Mouse (Mus musculus): ENCODE measurements around the gene Psme1. TPM values are rescaled to one million over a fixed set of nuclear protein-coding genes. Genes with fewer than 3 reads are reported as not detected.

Psme1 gene
- polyA plus RNA-seq, 1 experiment = 188 TPM

DNA sequence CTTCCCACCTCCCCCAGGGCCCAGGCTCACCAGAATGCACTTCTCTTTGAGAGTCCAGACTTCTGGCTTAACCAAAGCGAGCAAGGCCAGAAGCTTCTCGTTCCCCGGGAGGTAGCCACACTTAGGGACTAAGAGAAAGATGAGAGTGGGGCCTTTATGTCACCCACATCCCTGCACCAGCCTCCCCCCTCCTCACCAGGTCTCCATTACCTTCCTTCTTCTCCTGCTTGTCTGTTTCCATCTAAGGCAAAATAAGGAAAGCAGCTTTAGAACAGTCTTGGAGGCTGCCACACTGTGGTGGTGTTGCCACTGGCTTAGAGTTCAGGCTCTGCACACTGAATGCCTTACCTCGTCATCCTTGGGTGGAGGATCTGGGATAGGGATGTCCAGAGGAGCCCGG, 11.3 kb downstream of the Psme1 start:
- Histone ChIP-seq H3K36me3 (ENCODE audit: control insufficient read depth, insufficient read depth, low read length, poor library complexity, severe bottlenecking) (no peaks in the 10 kb centered on the region; the same call in 1 of the 2 replicates), H3K4me3 (ENCODE audit: low read depth, low read length) (no peak overlapping the region), H3K27me3 (ENCODE audit: control insufficient read depth, insufficient read depth, low read length, poor library complexity, severe bottlenecking) (no peaks in the 10 kb centered on the region), H3K9me3 (replicated peaks; ENCODE audit: control insufficient read depth, insufficient read depth, low read length, poor library complexity, severe bottlenecking) (no peaks in the 10 kb centered on the region), H3K4me1 (ENCODE audit: control insufficient read depth, insufficient read depth, low read length) (no peaks in the 10 kb centered on the region), H3K9ac (ENCODE audit: low read depth, poor library complexity, severe bottlenecking) (no peak overlapping the region), H3K27ac (ENCODE audit: insufficient read depth, low read length) (no peak overlapping the region)
- TF ChIP-seq POLR2A (IDR thresholded peaks at IDR 0.05; ENCODE audit: insufficient read depth, low read length) = no peak
- no peak for TF ChIP-seq CTCF (IDR thresholded peaks at IDR 0.05; ENCODE audit: low read depth, low read length)
- no peak for TF ChIP-seq EP300 (IDR thresholded peaks at IDR 0.05; ENCODE audit: insufficient read depth, low read depth, low read length)

DNA sequence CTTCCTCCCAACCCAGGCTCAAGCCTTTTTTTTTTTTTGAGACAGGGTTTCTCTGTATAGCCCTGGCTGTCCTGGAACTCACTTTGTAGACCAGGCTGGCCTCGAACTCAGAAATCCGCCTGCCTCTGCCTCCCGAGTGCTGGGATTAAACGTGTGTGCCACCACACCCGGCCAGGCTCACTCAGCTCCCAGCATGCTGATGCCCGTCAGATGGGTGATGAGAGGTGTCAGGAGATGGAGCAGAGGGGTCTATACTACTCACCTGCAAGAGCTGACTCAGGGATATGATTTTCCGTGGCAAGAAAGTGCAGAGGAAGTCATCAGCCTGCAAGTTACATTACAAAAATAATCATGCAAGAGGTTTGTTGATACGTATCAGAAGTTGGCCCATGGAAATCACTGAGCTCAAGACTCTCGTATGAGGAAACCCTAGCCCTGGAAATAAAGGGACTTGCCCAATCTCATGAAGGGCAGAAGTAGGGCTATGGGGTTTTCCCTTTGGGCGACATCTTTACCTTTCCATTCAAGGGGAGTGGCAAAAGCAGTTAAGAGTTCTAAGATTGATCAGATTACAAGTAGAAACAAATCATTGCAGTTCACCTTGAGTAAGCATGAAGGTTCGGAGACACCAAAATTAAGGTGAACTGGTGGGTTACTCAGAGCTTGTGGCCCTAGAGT, 12.0 kb downstream of the Psme1 start:
- Histone ChIP-seq H3K27me3 (ENCODE audit: control insufficient read depth, insufficient read depth, low read length, poor library complexity, severe bottlenecking) (no peaks in the 10 kb centered on the region), H3K4me3 (ENCODE audit: low read depth, low read length) (no peak overlapping the region), H3K27ac (ENCODE audit: insufficient read depth, low read length) (0 out of 2 replicates have a peak overlapping the region, but pooled peaks have one; percentile 9), H3K9ac (ENCODE audit: low read depth, poor library complexity, severe bottlenecking) (peak overlapping the region; percentile 89), H3K36me3 (ENCODE audit: control insufficient read depth, insufficient read depth, low read length, poor library complexity, severe bottlenecking) (peaks cover 5% of the 10 kb centered on the region), H3K4me1 (ENCODE audit: control insufficient read depth, insufficient read depth, low read length) (no peaks in the 10 kb centered on the region), H3K9me3 (replicated peaks; ENCODE audit: control insufficient read depth, insufficient read depth, low read length, poor library complexity, severe bottlenecking) (no peaks in the 10 kb centered on the region)
- TF ChIP-seq CTCF (IDR thresholded peaks at IDR 0.05; ENCODE audit: low read depth, low read length) = no peak
- no peak for TF ChIP-seq EP300 (IDR thresholded peaks at IDR 0.05; ENCODE audit: insufficient read depth, low read depth, low read length)
- TF ChIP-seq POLR2A (IDR thresholded peaks at IDR 0.05; ENCODE audit: insufficient read depth, low read length) = no peak

DNA sequence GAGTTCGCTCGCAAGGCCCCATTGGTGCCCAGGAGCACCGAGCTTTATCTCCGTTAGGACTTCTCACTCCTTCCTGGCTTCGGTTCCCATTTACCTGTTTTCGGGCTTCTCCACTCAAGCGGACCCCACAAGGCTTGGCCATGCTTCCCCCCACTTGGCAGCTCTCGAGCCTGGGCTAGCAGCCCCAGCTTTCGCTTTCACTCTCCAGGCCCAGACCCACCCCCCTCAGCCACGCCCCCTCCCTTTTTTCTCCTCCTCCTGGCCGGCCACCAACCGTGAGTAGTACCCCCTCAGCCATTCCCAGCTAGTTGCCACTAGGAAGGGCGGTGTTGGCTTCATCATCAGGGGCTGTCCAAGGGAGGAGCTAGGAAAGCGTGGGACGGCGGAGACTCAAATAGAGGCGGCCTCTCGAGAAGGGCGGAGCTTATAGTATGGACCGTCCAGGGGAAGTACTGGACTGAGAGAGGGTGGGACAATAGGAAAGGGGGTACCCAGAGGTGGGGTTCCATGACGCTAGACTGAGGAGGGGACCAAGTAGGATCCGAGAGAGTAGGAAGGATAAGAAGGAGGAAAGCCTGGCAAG, 12.9 kb downstream of the Psme1 start, which contains the start of gene Psme2:
Gene Psme2 (minus strand): TSS at position 366 of the 583 bp plus-strand sequence.
- H3K9ac ChIP-seq (ENCODE audit: low read depth, poor library complexity, severe bottlenecking) = peak within 1 kb of the TSS; percentile 89

DNA sequence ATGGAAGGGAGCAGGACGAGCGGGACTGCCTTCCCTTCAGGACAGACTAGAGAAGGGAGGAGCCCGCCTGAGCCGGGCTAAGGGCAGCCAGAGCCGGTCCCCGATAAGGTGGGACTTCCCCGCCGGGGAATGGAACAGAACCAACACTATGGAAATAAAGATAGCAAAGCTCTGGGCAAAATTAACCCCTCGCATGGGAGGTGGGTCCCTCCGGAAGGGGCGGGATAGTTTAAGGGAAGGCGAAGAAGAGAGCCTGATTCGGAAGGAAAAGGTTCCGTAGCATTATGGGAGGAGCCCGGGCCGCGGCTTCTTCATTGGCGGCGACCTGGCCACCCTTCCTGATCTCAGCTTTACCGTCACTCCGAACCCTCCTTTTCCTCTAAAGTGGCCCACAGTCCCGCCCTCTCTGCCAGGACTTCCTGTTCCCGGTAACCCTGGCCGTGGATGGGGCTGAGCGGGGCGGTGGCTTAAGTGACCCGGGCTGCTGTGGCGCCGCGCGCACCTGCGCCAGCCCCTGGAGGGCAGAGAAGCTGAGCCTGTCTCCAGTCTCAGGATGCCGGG, 13.5 kb downstream of the Psme1 start, which contains the start of gene Rnf31:
Gene Rnf31 (plus strand): TSS at position 378 of the 561 bp plus-strand sequence.
- peak within 1 kb of the TSS; percentile 87 for H3K4me3 ChIP-seq (ENCODE audit: low read depth, low read length)
- no peaks in the 10 kb centered on the region for H3K4me1 ChIP-seq (ENCODE audit: control insufficient read depth, insufficient read depth, low read length)
- peak within 1 kb of the TSS; percentile 66 for H3K27ac ChIP-seq (ENCODE audit: insufficient read depth, low read length)
- H3K36me3 ChIP-seq (ENCODE audit: control insufficient read depth, insufficient read depth, low read length, poor library complexity, severe bottlenecking) = peaks cover 18% of the 10 kb centered on the region
- H3K9me3 ChIP-seq (replicated peaks; ENCODE audit: control insufficient read depth, insufficient read depth, low read length, poor library complexity, severe bottlenecking) = no peaks in the 10 kb centered on the region
- no peaks in the 10 kb centered on the region for H3K27me3 ChIP-seq (ENCODE audit: control insufficient read depth, insufficient read depth, low read length, poor library complexity, severe bottlenecking)
- no peak for TF ChIP-seq POLR2A (IDR thresholded peaks at IDR 0.05; ENCODE audit: insufficient read depth, low read length)
- TF ChIP-seq EP300 (IDR thresholded peaks at IDR 0.05; ENCODE audit: insufficient read depth, low read depth, low read length) = no peak
- no peak for TF ChIP-seq CTCF (IDR thresholded peaks at IDR 0.05; ENCODE audit: low read depth, low read length)
- peak within 1 kb of the TSS; percentile 89 for H3K9ac ChIP-seq (ENCODE audit: low read depth, poor library complexity, severe bottlenecking)

More for the DNA sequence above, 12.9 kb downstream of the Psme1 start, which contains the start of gene Psme2:
- Histone ChIP-seq H3K36me3 (ENCODE audit: control insufficient read depth, insufficient read depth, low read length, poor library complexity, severe bottlenecking) (peaks cover 13% of the 10 kb centered on the region), H3K4me1 (ENCODE audit: control insufficient read depth, insufficient read depth, low read length) (no peaks in the 10 kb centered on the region), H3K27ac (ENCODE audit: insufficient read depth, low read length) (peak within 1 kb of the TSS; percentile 66), H3K9me3 (replicated peaks; ENCODE audit: control insufficient read depth, insufficient read depth, low read length, poor library complexity, severe bottlenecking) (no peaks in the 10 kb centered on the region), H3K4me3 (ENCODE audit: low read depth, low read length) (peak within 1 kb of the TSS; percentile 87), H3K27me3 (ENCODE audit: control insufficient read depth, insufficient read depth, low read length, poor library complexity, severe bottlenecking) (no peaks in the 10 kb centered on the region)
- TF ChIP-seq POLR2A (IDR thresholded peaks at IDR 0.05; ENCODE audit: insufficient read depth, low read length) (peak; percentile 4), CTCF (IDR thresholded peaks at IDR 0.05; ENCODE audit: low read depth, low read length) (no peak)

DNA sequence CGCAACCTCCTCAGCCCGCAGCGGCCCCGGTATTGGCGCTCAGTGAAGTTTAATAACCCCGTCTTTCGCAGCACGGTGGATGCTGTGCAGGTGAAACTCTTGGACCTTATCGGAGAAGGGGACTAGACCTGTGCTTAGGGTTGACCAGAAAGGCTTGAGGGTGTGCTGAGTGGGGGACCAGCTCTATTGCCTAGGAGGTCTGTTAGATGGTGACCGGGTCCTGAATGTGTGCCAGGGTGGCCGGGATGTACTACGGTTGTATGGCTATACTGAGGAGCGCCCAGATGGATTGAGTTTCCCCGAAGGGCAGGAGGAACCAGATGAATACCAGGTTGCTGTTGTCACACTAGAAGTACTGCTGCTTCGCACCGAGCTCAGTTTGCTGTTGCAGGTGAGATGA, 14.3 kb downstream of the Psme1 start:
- Histone ChIP-seq H3K9ac (ENCODE audit: low read depth, poor library complexity, severe bottlenecking) (peak overlapping the region; percentile 89), H3K9me3 (replicated peaks; ENCODE audit: control insufficient read depth, insufficient read depth, low read length, poor library complexity, severe bottlenecking) (no peaks in the 10 kb centered on the region), H3K27ac (ENCODE audit: insufficient read depth, low read length) (no peak overlapping the region), H3K27me3 (ENCODE audit: control insufficient read depth, insufficient read depth, low read length, poor library complexity, severe bottlenecking) (no peaks in the 10 kb centered on the region), H3K36me3 (ENCODE audit: control insufficient read depth, insufficient read depth, low read length, poor library complexity, severe bottlenecking) (peaks cover 26% of the 10 kb centered on the region), H3K4me3 (ENCODE audit: low read depth, low read length) (peak overlapping the region; percentile 87), H3K4me1 (ENCODE audit: control insufficient read depth, insufficient read depth, low read length) (no peaks in the 10 kb centered on the region)
- TF ChIP-seq EP300 (IDR thresholded peaks at IDR 0.05; ENCODE audit: insufficient read depth, low read depth, low read length) (no peak), POLR2A (IDR thresholded peaks at IDR 0.05; ENCODE audit: insufficient read depth, low read length) (no peak), CTCF (IDR thresholded peaks at IDR 0.05; ENCODE audit: low read depth, low read length) (no peak)
